Mouse (Mus musculus) spleen, adult 2 months (tissue): ENCODE results near the gene Map3k10.

Experiments used
- CTCF ChIP-seq: fragments of 200-500 bp; IDR thresholded peaks from 2 replicates; pipeline ENCODE4 v1.5.1; 2011; ENCODE audit warnings: mild to moderate bottlenecking, inconsistent platforms; ENCODE audit not compliant: insufficient read depth, insufficient read length, insufficient replicate concordance; ENCODE audit errors: extremely low read depth
- POLR2A ChIP-seq: fragments of 200-500 bp; IDR thresholded peaks from 2 replicates; pipeline ENCODE4 v1.6.1; 2011; ENCODE audit warnings: low read depth, low read length, inconsistent platforms

- no peak for TF ChIP-seq CTCF
- TF ChIP-seq POLR2A = no peak
Observed at GRCm38 (mm10) chr7:27610871-27611270, 63.5 kb downstream of the Map3k10 start.
